Mouse (Mus musculus): ENCODE data around the gene Cab39. TPM values are rescaled to one million over a fixed set of nuclear protein-coding genes. Genes with fewer than 3 reads are reported as not detected.

The Cab39 gene
- 75.3 and 80.6 TPM in 2 replicates for polyA plus RNA-seq (2016; fragmentation: Nextera tagmentation; extraction: Ambion mirVana)

- peak; percentile 94 for ATAC-seq (ENCODE audit: low FRiP score)
- no peaks in the 10 kb centered on the region for H3K27me3 ChIP-seq
- no peaks in the 10 kb centered on the region for H3K9me3 ChIP-seq (replicated peaks)
- H3K9ac ChIP-seq: peak within 1 kb of the TSS; percentile 99
- peaks cover 15% of the 10 kb centered on the region for H3K4me1 ChIP-seq
- peak within 1 kb of the TSS; percentile 72 for H3K4me2 ChIP-seq (replicated peaks)
- peak within 1 kb of the TSS; percentile 97 for H3K27ac ChIP-seq
- H3K36me3 ChIP-seq: no peaks in the 10 kb centered on the region
- peak within 1 kb of the TSS; percentile 100 for H3K4me3 ChIP-seq
- WGBS: under 1% methylated on average over 92 of the region's 118 CpGs
These were observed at the start of gene Cab39 for GRCm38 (mm10) chr1:85793208-85794105. Gene Cab39 (plus strand): TSS chr1:85793441.

GRCm38 (mm10) chr1:85744539-85744938, 48.7 kb upstream of the Cab39 start:
- Histone ChIP-seq H3K27me3 (no peaks in the 10 kb centered on the region), H3K4me2 (replicated peaks) (no peak overlapping the region), H3K27ac (no peak overlapping the region), H3K4me3 (no peak overlapping the region), H3K9ac (no peak overlapping the region), H3K36me3 (no peaks in the 10 kb centered on the region), H3K9me3 (replicated peaks) (no peaks in the 10 kb centered on the region), H3K4me1 (0 out of 2 replicates have a peak, but pooled peaks cover 8% of the 10 kb centered on the region)
- WGBS: 89% methylated on average over 3 of the region's 3 CpGs
- ATAC-seq (ENCODE audit: low FRiP score): no peak

- Histone ChIP-seq H3K4me1 (peaks cover 8% of the 10 kb centered on the region; the same call in 1 of the 2 replicates), H3K9ac (no peak overlapping the region), H3K9me3 (replicated peaks) (no peaks in the 10 kb centered on the region), H3K27ac (no peak overlapping the region), H3K4me3 (no peak overlapping the region), H3K4me2 (replicated peaks) (no peak overlapping the region), H3K36me3 (no peaks in the 10 kb centered on the region), H3K27me3 (no peaks in the 10 kb centered on the region)
- ATAC-seq (ENCODE audit: low FRiP score): no peak
- WGBS: 92% methylated on average over 5 of the region's 5 CpGs
These were observed 46.7 kb upstream of the Cab39 start for GRCm38 (mm10) chr1:85746511-85746910.

GRCm38 (mm10) chr1:85749829-85750228, 43.4 kb upstream of the Cab39 start:
- Histone ChIP-seq H3K9me3 (replicated peaks) (no peaks in the 10 kb centered on the region), H3K9ac (no peak overlapping the region), H3K36me3 (no peaks in the 10 kb centered on the region), H3K4me1 (no peaks in the 10 kb centered on the region; the same call in 1 of the 2 replicates), H3K27ac (no peak overlapping the region), H3K27me3 (no peaks in the 10 kb centered on the region), H3K4me2 (replicated peaks) (no peak overlapping the region), H3K4me3 (no peak overlapping the region)
- no peak for ATAC-seq (ENCODE audit: low FRiP score)
- 76% methylated on average over 2 of the region's 2 CpGs for WGBS

GRCm38 (mm10) chr1:85750650-85751049, 42.6 kb upstream of the Cab39 start:
- H3K27me3 ChIP-seq: no peaks in the 10 kb centered on the region
- ATAC-seq (ENCODE audit: low FRiP score): no peak
- H3K4me3 ChIP-seq: no peak overlapping the region
- no peak overlapping the region for H3K27ac ChIP-seq
- H3K4me2 ChIP-seq (replicated peaks): no peak overlapping the region
- WGBS: 94% methylated on average over 4 of the region's 4 CpGs
- H3K36me3 ChIP-seq: no peaks in the 10 kb centered on the region
- no peaks in the 10 kb centered on the region for H3K9me3 ChIP-seq (replicated peaks)
- no peaks in the 10 kb centered on the region; the same call in 1 of the 2 replicates for H3K4me1 ChIP-seq
- H3K9ac ChIP-seq: no peak overlapping the region

- peak; percentile 42; the same call in 1 of the 2 replicates for ATAC-seq (ENCODE audit: low FRiP score)
- Histone ChIP-seq H3K4me1 (no peaks in the 10 kb centered on the region; the same call in 1 of the 2 replicates), H3K27ac (no peak overlapping the region), H3K4me3 (no peak overlapping the region), H3K9me3 (replicated peaks) (no peaks in the 10 kb centered on the region), H3K27me3 (no peaks in the 10 kb centered on the region), H3K4me2 (replicated peaks) (no peak overlapping the region), H3K9ac (no peak overlapping the region), H3K36me3 (no peaks in the 10 kb centered on the region)
- WGBS: 68% methylated on average over 6 of the region's 6 CpGs
These were observed 41.7 kb upstream of the Cab39 start for GRCm38 (mm10) chr1:85751494-85751893.

GRCm38 (mm10) chr1:85751932-85752680, 41.1 kb upstream of the Cab39 start:
- WGBS: 83% methylated on average over 11 of the region's 11 CpGs
- H3K4me1 ChIP-seq: no peaks in the 10 kb centered on the region; the same call in 1 of the 2 replicates
- ATAC-seq (ENCODE audit: low FRiP score): no peak

GRCm38 (mm10) chr1:85757531-85758230, 35.6 kb upstream of the Cab39 start:
- Histone ChIP-seq H3K27me3 (no peaks in the 10 kb centered on the region), H3K4me2 (replicated peaks) (no peak overlapping the region), H3K4me1 (0 out of 2 replicates have a peak, but pooled peaks cover 2% of the 10 kb centered on the region), H3K9ac (no peak overlapping the region), H3K36me3 (no peaks in the 10 kb centered on the region), H3K9me3 (replicated peaks) (no peaks in the 10 kb centered on the region), H3K4me3 (no peak overlapping the region), H3K27ac (no peak overlapping the region)
- 81% methylated on average over 6 of the region's 6 CpGs for WGBS
- no peak for ATAC-seq (ENCODE audit: low FRiP score)

More at GRCm38 (mm10) chr1:85751932-85752680, 41.1 kb upstream of the Cab39 start:
- Histone ChIP-seq H3K4me3 (no peak overlapping the region), H3K27ac (no peak overlapping the region), H3K36me3 (no peaks in the 10 kb centered on the region), H3K9ac (no peak overlapping the region), H3K27me3 (no peaks in the 10 kb centered on the region), H3K4me2 (replicated peaks) (no peak overlapping the region), H3K9me3 (replicated peaks) (no peaks in the 10 kb centered on the region)

GRCm38 (mm10) chr1:85758231-85758968, 34.8 kb upstream of the Cab39 start:
- H3K36me3 ChIP-seq: no peaks in the 10 kb centered on the region
- ATAC-seq (ENCODE audit: low FRiP score): no peak
- WGBS: 38% methylated on average over 13 of the region's 14 CpGs
- no peak overlapping the region for H3K4me2 ChIP-seq (replicated peaks)
- no peaks in the 10 kb centered on the region for H3K9me3 ChIP-seq (replicated peaks)
- peak overlapping the region; percentile 41; the same call in 1 of the 2 replicates for H3K9ac ChIP-seq
- H3K27ac ChIP-seq: no peak overlapping the region
- no peaks in the 10 kb centered on the region for H3K27me3 ChIP-seq
- H3K4me3 ChIP-seq: no peak overlapping the region
- H3K4me1 ChIP-seq: 0 out of 2 replicates have a peak, but pooled peaks cover 2% of the 10 kb centered on the region

GRCm38 (mm10) chr1:85758969-85759293, 34.3 kb upstream of the Cab39 start:
- no peaks in the 10 kb centered on the region for H3K27me3 ChIP-seq
- no peak overlapping the region for H3K4me2 ChIP-seq (replicated peaks)
- 0 out of 2 replicates have a peak, but pooled peaks cover 2% of the 10 kb centered on the region for H3K4me1 ChIP-seq
- H3K36me3 ChIP-seq: no peaks in the 10 kb centered on the region
- H3K27ac ChIP-seq: no peak overlapping the region
- no peak overlapping the region for H3K4me3 ChIP-seq
- H3K9me3 ChIP-seq (replicated peaks): no peaks in the 10 kb centered on the region
- no peak for ATAC-seq (ENCODE audit: low FRiP score)
- WGBS: 20% methylated on average over 1 of the region's 1 CpGs
- H3K9ac ChIP-seq: no peak overlapping the region

GRCm38 (mm10) chr1:85761665-85762064, 31.6 kb upstream of the Cab39 start:
- Histone ChIP-seq H3K4me3 (no peak overlapping the region), H3K27ac (no peak overlapping the region), H3K27me3 (no peaks in the 10 kb centered on the region), H3K9ac (no peak overlapping the region), H3K36me3 (no peaks in the 10 kb centered on the region), H3K4me1 (0 out of 2 replicates have a peak, but pooled peaks cover 2% of the 10 kb centered on the region), H3K4me2 (replicated peaks) (no peak overlapping the region), H3K9me3 (replicated peaks) (no peaks in the 10 kb centered on the region)
- WGBS: 80% methylated on average over 4 of the region's 4 CpGs
- ATAC-seq (ENCODE audit: low FRiP score): no peak

Data from hindbrain, embryonic 12.5 days (tissue).